Mouse (Mus musculus) spleen, adult 2 months (tissue): ENCODE measurements around the gene Mia3. TPM values are rescaled to one million over a fixed set of nuclear protein-coding genes. Genes with fewer than 3 reads are reported as not detected.
A peak's percentile ranks its signal among the peaks of the same experiment; 100 is the strongest.
"Not testable (repeated sequence)": the region's sequence is repeated elsewhere in the genome, so short reads cannot be mapped to it uniquely, and the experiment has no call there.

Experiments used
- DNase-seq, 2 experiments: peaks; one replicate each; pipeline versions ENCODE4 v3.0.0 to v3.0.0-alpha.2; 2012 to 2021; ENCODE audit warnings: low spot score in 2 of 2, low read depth in 1 of 2
- H3K27ac ChIP-seq: fragments of 200-500 bp; 2 replicates; pipeline ENCODE4 v1.5.1; 2012; ENCODE audit warnings: low read length, inconsistent platforms; ENCODE audit not compliant: insufficient read depth
- H3K27me3 ChIP-seq: fragments of 200-500 bp; 2 replicates; pipeline ENCODE4 v1.6.1; 2012; ENCODE audit warnings: mild to moderate bottlenecking, moderate library complexity, low read length, inconsistent platforms; ENCODE audit not compliant: control insufficient read depth, insufficient read depth
- H3K36me3 ChIP-seq: fragments of 200-500 bp; 2 replicates; pipeline ENCODE4 v1.6.1; 2012; ENCODE audit warnings: mild to moderate bottlenecking, low read length, inconsistent platforms; ENCODE audit not compliant: control insufficient read depth, insufficient read depth
- H3K4me1 ChIP-seq: fragments of 200-500 bp; 2 replicates; pipeline ENCODE4 v1.6.1; 2011; ENCODE audit warnings: inconsistent platforms; ENCODE audit not compliant: control insufficient read depth, insufficient read depth, insufficient read length
- H3K4me3 ChIP-seq: fragments of 200-500 bp; 2 replicates; pipeline ENCODE4 v1.5.1; 2011; ENCODE audit warnings: mild to moderate bottlenecking, inconsistent platforms; ENCODE audit not compliant: insufficient read depth, insufficient read length; ENCODE audit errors: extremely low read depth
- CTCF ChIP-seq: fragments of 200-500 bp; IDR thresholded peaks from 2 replicates; pipeline ENCODE4 v1.5.1; 2011; ENCODE audit warnings: mild to moderate bottlenecking, inconsistent platforms; ENCODE audit not compliant: insufficient read depth, insufficient read length, insufficient replicate concordance; ENCODE audit errors: extremely low read depth
- POLR2A ChIP-seq: fragments of 200-500 bp; IDR thresholded peaks from 2 replicates; pipeline ENCODE4 v1.6.1; 2011; ENCODE audit warnings: low read depth, low read length, inconsistent platforms
- WGBS: fragments of 180-500 bp; shearing (Covaris S2); methylation state at CpG from one replicate; pipeline ENCODE4 v1.1.7; 2018; 5-methylcytosine and 5-hydroxymethylcytosine counted together
- polyA plus RNA-seq: library from polyadenylated mRNA; depleted of rRNA; stranded (reverse); fragments of >200 nt; gene quantifications from 2 replicates; pipeline ENCODE4 v1.2.3, GENCODE M21; 2012

Gene Mia3
- polyA plus RNA-seq, 1 experiment = 35.9 TPM

- peak overlapping the region; percentile 91 for H3K4me3 ChIP-seq
- no peak for TF ChIP-seq CTCF
- peak; percentile 38; the same call in 1 of the 2 replicates for TF ChIP-seq POLR2A
- DNase-seq = peak; percentile 84 to 88
- H3K36me3 ChIP-seq = peaks cover 6% of the 10 kb centered on the region
- WGBS = under 1% methylated on average over 72 of the region's 72 CpGs
- no peaks in the 10 kb centered on the region; the same call in 1 of the 2 replicates for H3K4me1 ChIP-seq
- H3K27ac ChIP-seq = peak overlapping the region; percentile 91
- H3K27me3 ChIP-seq = no peaks in the 10 kb centered on the region
Measured at GRCm38 (mm10) chr1:183344886-183345816, 24.2 kb downstream of the Mia3 start.

GRCm38 (mm10) chr1:183342902-183343301, 26.5 kb downstream of the Mia3 start:
- peaks cover 14% of the 10 kb centered on the region for H3K36me3 ChIP-seq
- WGBS = 78% methylated on average over 1 of the region's 1 CpGs
- not testable (repeated sequence) for H3K27me3 ChIP-seq, H3K27ac ChIP-seq, H3K4me1 ChIP-seq, DNase-seq, H3K4me3 ChIP-seq

- WGBS = 90% methylated on average over 8 of the region's 8 CpGs
- peaks cover 53% of the 10 kb centered on the region for H3K36me3 ChIP-seq
- no peaks in the 10 kb centered on the region for H3K27me3 ChIP-seq
- TF ChIP-seq CTCF (no peak), POLR2A (no peak)
- no peak overlapping the region for H3K4me3 ChIP-seq
- H3K4me1 ChIP-seq = no peaks in the 10 kb centered on the region
- DNase-seq = no peak
- no peak overlapping the region for H3K27ac ChIP-seq
Measured at GRCm38 (mm10) chr1:183327171-183327570, 42.2 kb downstream of the Mia3 start.

- DNase-seq = no peak
- H3K4me3 ChIP-seq = no peak overlapping the region
- H3K4me1 ChIP-seq = no peaks in the 10 kb centered on the region; the same call in 1 of the 2 replicates
- H3K27ac ChIP-seq = no peak overlapping the region
- WGBS = 97% methylated on average over 6 of the region's 6 CpGs
- TF ChIP-seq POLR2A (no peak), CTCF (no peak)
- peaks cover 44% of the 10 kb centered on the region for H3K36me3 ChIP-seq
- H3K27me3 ChIP-seq = no peaks in the 10 kb centered on the region
Measured at GRCm38 (mm10) chr1:183324433-183324832, 44.9 kb downstream of the Mia3 start.

- H3K27me3 ChIP-seq = no peaks in the 10 kb centered on the region
- TF ChIP-seq CTCF (no peak), POLR2A (no peak)
- WGBS = over 99% methylated on average over 2 of the region's 2 CpGs
- DNase-seq = no peak
- no peak overlapping the region for H3K4me3 ChIP-seq
- no peaks in the 10 kb centered on the region; the same call in 1 of the 2 replicates for H3K4me1 ChIP-seq
- no peak overlapping the region for H3K27ac ChIP-seq
- peaks cover 43% of the 10 kb centered on the region for H3K36me3 ChIP-seq
Measured at GRCm38 (mm10) chr1:183323923-183324322, 45.4 kb downstream of the Mia3 start.

- not testable (repeated sequence) for DNase-seq, H3K27ac ChIP-seq, H3K27me3 ChIP-seq, H3K4me1 ChIP-seq, H3K4me3 ChIP-seq
- 76% methylated on average over 5 of the region's 5 CpGs for WGBS
- peaks cover 33% of the 10 kb centered on the region for H3K36me3 ChIP-seq
Measured at GRCm38 (mm10) chr1:183322496-183322895, 46.9 kb downstream of the Mia3 start.

- peaks cover 32% of the 10 kb centered on the region for H3K36me3 ChIP-seq
- H3K4me3 ChIP-seq = no peak overlapping the region
- no peak overlapping the region for H3K27ac ChIP-seq
- H3K27me3 ChIP-seq = no peaks in the 10 kb centered on the region
- DNase-seq = no peak
- no peaks in the 10 kb centered on the region; the same call in 1 of the 2 replicates for H3K4me1 ChIP-seq
- WGBS = 63% methylated on average over 3 of the region's 3 CpGs
- TF ChIP-seq POLR2A (no peak), CTCF (no peak)
Measured at GRCm38 (mm10) chr1:183320708-183321107, 48.6 kb downstream of the Mia3 start.
